Mouse (Mus musculus): Measurements from ENCODE around the gene Bbof1. TPM values are rescaled to one million over a fixed set of nuclear protein-coding genes. Genes with fewer than 3 reads are reported as not detected.
A peak's percentile ranks its signal among the peaks of the same experiment; 100 is the strongest.

The Bbof1 gene
- polyA plus RNA-seq, 1 experiment from 2014 or later: 1.4 TPM

GRCm38 (mm10) chr12:84449887-84450286 is 41.0 kb downstream of the Bbof1 start:
- H3K9ac ChIP-seq: no peak overlapping the region
- H3K4me1 ChIP-seq: peaks cover 11% of the 10 kb centered on the region
- no peak overlapping the region for H3K27ac ChIP-seq
- H3K27me3 ChIP-seq (replicated peaks): no peaks in the 10 kb centered on the region
- H3K4me3 ChIP-seq (replicated peaks): peak overlapping the region; percentile 71
- no peaks in the 10 kb centered on the region for H3K36me3 ChIP-seq
- no peaks in the 10 kb centered on the region for H3K9me3 ChIP-seq
- peak overlapping the region; percentile 90 for H3K4me2 ChIP-seq
- 49% methylated on average over 10 of the region's 10 CpGs for WGBS
- no peak for ATAC-seq (ENCODE audit: insufficient read depth, low FRiP score, low read depth)

- no peaks in the 10 kb centered on the region for H3K27me3 ChIP-seq (replicated peaks)
- H3K36me3 ChIP-seq: no peaks in the 10 kb centered on the region
- H3K4me1 ChIP-seq: peaks cover 11% of the 10 kb centered on the region
- peak overlapping the region; percentile 90 for H3K4me2 ChIP-seq
- peak overlapping the region; percentile 71 for H3K4me3 ChIP-seq (replicated peaks)
- H3K9me3 ChIP-seq: no peaks in the 10 kb centered on the region
- ATAC-seq (ENCODE audit: insufficient read depth, low FRiP score, low read depth): no peak
- H3K9ac ChIP-seq: peak overlapping the region; percentile 56
- H3K27ac ChIP-seq: peak overlapping the region; percentile 78
- 0% methylated on average over 6 of the region's 6 CpGs for WGBS
Measured at GRCm38 (mm10) chr12:84450351-84450717, 41.5 kb downstream of the Bbof1 start.

- H3K36me3 ChIP-seq: no peaks in the 10 kb centered on the region
- peak within 1 kb of the TSS; percentile 61 for H3K9ac ChIP-seq
- H3K9me3 ChIP-seq: no peaks in the 10 kb centered on the region
- peak; percentile 99 for ATAC-seq (ENCODE audit: insufficient read depth, low FRiP score, low read depth)
- H3K27me3 ChIP-seq (replicated peaks): no peaks in the 10 kb centered on the region
- H3K4me3 ChIP-seq (replicated peaks): peak within 1 kb of the TSS; percentile 71
- H3K27ac ChIP-seq: peak within 1 kb of the TSS; percentile 78
- under 1% methylated on average over 49 of the region's 49 CpGs for WGBS
- H3K4me1 ChIP-seq: peaks cover 11% of the 10 kb centered on the region
- peak within 1 kb of the TSS; percentile 90 for H3K4me2 ChIP-seq
Measured at GRCm38 (mm10) chr12:84450718-84451646, 42.1 kb downstream of the Bbof1 start, which contains the start of the genes Aldh6a1 and Lin52. Gene Aldh6a1 (minus strand): TSS chr12:84451004. Gene Lin52 (plus strand): TSS chr12:84451422.

GRCm38 (mm10) chr12:84451801-84452200 is 42.9 kb downstream of the Bbof1 start:
- Histone ChIP-seq H3K27me3 (replicated peaks) (no peaks in the 10 kb centered on the region), H3K4me1 (peaks cover 11% of the 10 kb centered on the region), H3K27ac (0 out of 2 replicates have a peak overlapping the region, but pooled peaks have one; percentile 2), H3K4me2 (peak overlapping the region; percentile 84), H3K9me3 (no peaks in the 10 kb centered on the region), H3K36me3 (no peaks in the 10 kb centered on the region), H3K4me3 (replicated peaks) (peak overlapping the region; percentile 71), H3K9ac (peak overlapping the region; percentile 61; the same call in 1 of the 2 replicates)
- ATAC-seq (ENCODE audit: insufficient read depth, low FRiP score, low read depth): no peak
- under 1% methylated on average over 11 of the region's 11 CpGs for WGBS

GRCm38 (mm10) chr12:84456911-84457310 is 48.0 kb downstream of the Bbof1 start:
- Histone ChIP-seq H3K4me3 (replicated peaks) (no peak overlapping the region), H3K9me3 (no peaks in the 10 kb centered on the region), H3K4me1 (peaks cover 3% of the 10 kb centered on the region), H3K9ac (no peak overlapping the region), H3K4me2 (no peak overlapping the region), H3K27ac (no peak overlapping the region), H3K27me3 (replicated peaks) (no peaks in the 10 kb centered on the region), H3K36me3 (peaks cover 8% of the 10 kb centered on the region)
- WGBS: 85% methylated on average over 3 of the region's 3 CpGs
- no peak for ATAC-seq (ENCODE audit: insufficient read depth, low FRiP score, low read depth)

GRCm38 (mm10) chr12:84459845-84460244 is 51.0 kb downstream of the Bbof1 start:
- H3K4me1 ChIP-seq: no peaks in the 10 kb centered on the region
- no peaks in the 10 kb centered on the region for H3K9me3 ChIP-seq
- H3K4me2 ChIP-seq: no peak overlapping the region
- 54% methylated on average over 1 of the region's 1 CpGs for WGBS
- no peak overlapping the region for H3K9ac ChIP-seq
- no peak for ATAC-seq (ENCODE audit: insufficient read depth, low FRiP score, low read depth)
- H3K4me3 ChIP-seq (replicated peaks): no peak overlapping the region
- no peak overlapping the region for H3K27ac ChIP-seq
- H3K27me3 ChIP-seq (replicated peaks): no peaks in the 10 kb centered on the region
- H3K36me3 ChIP-seq: peaks cover 19% of the 10 kb centered on the region

- no peak overlapping the region for H3K4me2 ChIP-seq
- no peak overlapping the region for H3K9ac ChIP-seq
- H3K36me3 ChIP-seq: peaks cover 19% of the 10 kb centered on the region
- no peak overlapping the region for H3K4me3 ChIP-seq (replicated peaks)
- WGBS: 85% methylated on average over 5 of the region's 5 CpGs
- ATAC-seq (ENCODE audit: insufficient read depth, low FRiP score, low read depth): no peak
- no peaks in the 10 kb centered on the region for H3K9me3 ChIP-seq
- no peak overlapping the region for H3K27ac ChIP-seq
- no peaks in the 10 kb centered on the region for H3K27me3 ChIP-seq (replicated peaks)
- no peaks in the 10 kb centered on the region for H3K4me1 ChIP-seq
Measured at GRCm38 (mm10) chr12:84461416-84461815, 52.5 kb downstream of the Bbof1 start.

GRCm38 (mm10) chr12:84462856-84463255 is 54.0 kb downstream of the Bbof1 start:
- H3K4me1 ChIP-seq: no peaks in the 10 kb centered on the region
- ATAC-seq (ENCODE audit: insufficient read depth, low FRiP score, low read depth): no peak
- H3K4me2 ChIP-seq: no peak overlapping the region
- no peak overlapping the region for H3K27ac ChIP-seq
- H3K36me3 ChIP-seq: peaks cover 19% of the 10 kb centered on the region
- no peak overlapping the region for H3K4me3 ChIP-seq (replicated peaks)
- 84% methylated on average over 3 of the region's 3 CpGs for WGBS
- no peak overlapping the region for H3K9ac ChIP-seq
- no peaks in the 10 kb centered on the region for H3K27me3 ChIP-seq (replicated peaks)
- H3K9me3 ChIP-seq: no peaks in the 10 kb centered on the region

- H3K36me3 ChIP-seq: no peaks in the 10 kb centered on the region
- no peak overlapping the region for H3K4me2 ChIP-seq
- 0% methylated on average over 1 of the region's 1 CpGs for WGBS
- H3K9me3 ChIP-seq: no peaks in the 10 kb centered on the region
- H3K4me1 ChIP-seq: no peaks in the 10 kb centered on the region
- no peak overlapping the region for H3K9ac ChIP-seq
- ATAC-seq (ENCODE audit: insufficient read depth, low FRiP score, low read depth): no peak
- H3K27me3 ChIP-seq (replicated peaks): no peaks in the 10 kb centered on the region
- H3K27ac ChIP-seq: no peak overlapping the region
- no peak overlapping the region for H3K4me3 ChIP-seq (replicated peaks)
Measured at GRCm38 (mm10) chr12:84468701-84469100, 59.8 kb downstream of the Bbof1 start.

GRCm38 (mm10) chr12:84478937-84479336 is 70.1 kb downstream of the Bbof1 start:
- no peaks in the 10 kb centered on the region for H3K4me1 ChIP-seq
- no peaks in the 10 kb centered on the region for H3K36me3 ChIP-seq
- no peak overlapping the region for H3K4me2 ChIP-seq
- no peak overlapping the region for H3K27ac ChIP-seq
- no peak for ATAC-seq (ENCODE audit: insufficient read depth, low FRiP score, low read depth)
- 76% methylated on average over 7 of the region's 7 CpGs for WGBS
- no peak overlapping the region for H3K4me3 ChIP-seq (replicated peaks)
- H3K9ac ChIP-seq: no peak overlapping the region
- no peaks in the 10 kb centered on the region for H3K27me3 ChIP-seq (replicated peaks)
- no peaks in the 10 kb centered on the region for H3K9me3 ChIP-seq

GRCm38 (mm10) chr12:84481251-84481650 is 72.4 kb downstream of the Bbof1 start:
- WGBS: 41% methylated on average over 2 of the region's 2 CpGs

More at GRCm38 (mm10) chr12:84481251-84481650, 72.4 kb downstream of the Bbof1 start:
- Histone ChIP-seq H3K9ac (no peak overlapping the region), H3K4me1 (no peaks in the 10 kb centered on the region), H3K9me3 (no peaks in the 10 kb centered on the region), H3K36me3 (no peaks in the 10 kb centered on the region), H3K4me3 (replicated peaks) (no peak overlapping the region), H3K27ac (no peak overlapping the region), H3K4me2 (no peak overlapping the region), H3K27me3 (replicated peaks) (no peaks in the 10 kb centered on the region)
- no peak for ATAC-seq (ENCODE audit: insufficient read depth, low FRiP score, low read depth)

Data from stomach, embryonic 15.5 days (tissue).